Mouse (Mus musculus) limb, embryonic 11.5 days (tissue): Measurements from ENCODE around the gene Shank2. TPM values are rescaled to one million over a fixed set of nuclear protein-coding genes. Genes with fewer than 3 reads are reported as not detected.

Experiments
- ATAC-seq: fragments of 200-750 bp; cut with Nextera tagmentation; 2 replicates; pipeline ENCODE4 v1.8.0; 2017; ENCODE audit warnings: low read depth; ENCODE audit not compliant: insufficient number of reproducible peaks, low FRiP score, low TSS enrichment
- DNase-seq: peaks from one replicate; pipeline ENCODE4 v3.0.0-alpha.2; 2015; ENCODE audit warnings: low spot score
- H3K27ac ChIP-seq: fragments of 300-500 bp; sonication (generic); replicated peaks from 2 replicates; pipeline ENCODE4 v1.5.1; 2014; ENCODE audit warnings: low read depth, mild to moderate bottlenecking, low read length
- H3K27me3 ChIP-seq: fragments of 300-500 bp; sonication (generic); 2 replicates; pipeline ENCODE4 v1.6.1; 2014; ENCODE audit warnings: mild to moderate bottlenecking, low read length, mixed read lengths; ENCODE audit not compliant: control insufficient read depth, insufficient read depth
- H3K36me3 ChIP-seq: fragments of 300-500 bp; sonication (generic); 2 replicates; pipeline ENCODE4 v1.6.1; 2014; ENCODE audit warnings: mild to moderate bottlenecking, low read length, moderate library complexity, mixed read lengths; ENCODE audit not compliant: control insufficient read depth, insufficient read depth
- H3K4me1 ChIP-seq: fragments of 300-500 bp; sonication (generic); 2 replicates; pipeline ENCODE4 v1.6.1; 2014; ENCODE audit warnings: low read length, mixed read lengths; ENCODE audit not compliant: control insufficient read depth, insufficient read depth
- H3K4me2 ChIP-seq: fragments of 300-500 bp; sonication (generic); 2 replicates; pipeline ENCODE4 v1.6.1; 2014; ENCODE audit warnings: low read depth, mild to moderate bottlenecking, moderate library complexity; ENCODE audit not compliant: severe bottlenecking
- H3K4me3 ChIP-seq: fragments of 300-500 bp; sonication (generic); 2 replicates; pipeline ENCODE4 v1.5.1; 2014; ENCODE audit warnings: low read depth, low read length
- H3K9ac ChIP-seq: fragments of 300-500 bp; sonication (generic); 2 replicates; pipeline ENCODE4 v1.6.1; 2014; ENCODE audit warnings: mild to moderate bottlenecking, low read length
- H3K9me3 ChIP-seq: fragments of 300-500 bp; sonication (generic); 2 replicates; pipeline ENCODE4 v1.6.1; 2016; ENCODE audit warnings: low read length; ENCODE audit not compliant: control insufficient read depth
- WGBS: fragments of 180-500 bp; shearing (Covaris S2); extraction: QIAGEN DNeasy Blood & Tissue Kit; methylation state at CpG from one replicate; pipeline ENCODE4 v1.1.7; 2014; 5-methylcytosine and 5-hydroxymethylcytosine counted together
- polyA plus RNA-seq: library from polyadenylated mRNA; unstranded; fragments of >200 nt; fragmentation: Nextera tagmentation; extraction: Ambion mirVana; gene quantifications from 2 replicates; pipeline ENCODE4 v1.2.1, GENCODE M21; 2014

Gene Shank2
- polyA plus RNA-seq, 1 experiment from 2014 or later: 0.68 TPM

DNA sequence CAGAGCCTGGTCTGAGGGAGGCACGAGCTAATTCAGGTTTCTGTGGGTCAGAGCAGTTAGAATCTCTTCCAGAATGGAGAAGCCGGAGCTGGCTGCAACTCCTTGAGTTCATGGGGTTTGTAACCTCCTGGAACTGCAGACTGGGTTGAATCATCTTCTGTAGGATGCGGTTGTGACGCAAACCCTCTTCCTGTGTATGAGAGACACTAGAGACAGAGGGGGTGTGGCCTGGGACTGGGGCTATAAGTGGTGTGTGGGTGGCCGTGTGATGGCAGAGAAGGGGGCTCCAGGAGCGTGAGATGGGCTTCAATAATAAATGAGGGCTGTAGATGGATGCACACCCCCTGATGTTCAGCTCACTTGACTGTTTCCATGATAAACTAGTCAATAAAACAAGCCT is 286.3 kb downstream of the Shank2 start:
- Histone ChIP-seq H3K36me3 (no peaks in the 10 kb centered on the region), H3K9me3 (no peaks in the 10 kb centered on the region), H3K4me1 (peaks cover 5% of the 10 kb centered on the region), H3K27ac (no peak overlapping the region), H3K4me2 (no peak overlapping the region), H3K9ac (no peak overlapping the region), H3K27me3 (no peaks in the 10 kb centered on the region), H3K4me3 (no peak overlapping the region)
- DNase-seq (no peak), ATAC-seq (no peak)
- WGBS: 69% methylated on average over 6 of the region's 6 CpGs

DNA sequence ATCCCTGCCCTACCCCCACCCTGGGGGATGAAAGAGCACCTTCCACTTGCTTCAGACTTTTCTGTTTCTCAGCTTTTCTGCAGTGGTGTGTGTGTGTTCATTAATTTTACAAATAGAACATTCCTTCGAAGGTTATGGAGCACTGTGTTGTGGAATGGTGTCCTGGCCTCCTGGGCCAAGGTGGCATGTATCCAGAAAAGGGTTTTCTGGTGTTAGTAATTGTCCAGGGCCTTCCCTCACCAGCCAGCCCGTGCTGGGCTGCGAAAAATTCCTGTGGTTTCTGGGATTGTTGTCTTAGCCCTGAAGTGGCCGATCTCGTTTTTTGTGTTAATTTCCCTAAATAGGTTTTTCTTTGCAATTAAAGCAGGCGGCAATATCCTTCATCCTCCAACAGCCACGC is 289.8 kb downstream of the Shank2 start:
- no peak for ATAC-seq
- Histone ChIP-seq H3K4me2 (no peak overlapping the region), H3K36me3 (no peaks in the 10 kb centered on the region), H3K27me3 (no peaks in the 10 kb centered on the region), H3K9me3 (no peaks in the 10 kb centered on the region), H3K4me3 (no peak overlapping the region), H3K9ac (no peak overlapping the region), H3K27ac (no peak overlapping the region), H3K4me1 (no peaks in the 10 kb centered on the region)
- 67% methylated on average over 7 of the region's 7 CpGs for WGBS
- DNase-seq: no peak

DNA sequence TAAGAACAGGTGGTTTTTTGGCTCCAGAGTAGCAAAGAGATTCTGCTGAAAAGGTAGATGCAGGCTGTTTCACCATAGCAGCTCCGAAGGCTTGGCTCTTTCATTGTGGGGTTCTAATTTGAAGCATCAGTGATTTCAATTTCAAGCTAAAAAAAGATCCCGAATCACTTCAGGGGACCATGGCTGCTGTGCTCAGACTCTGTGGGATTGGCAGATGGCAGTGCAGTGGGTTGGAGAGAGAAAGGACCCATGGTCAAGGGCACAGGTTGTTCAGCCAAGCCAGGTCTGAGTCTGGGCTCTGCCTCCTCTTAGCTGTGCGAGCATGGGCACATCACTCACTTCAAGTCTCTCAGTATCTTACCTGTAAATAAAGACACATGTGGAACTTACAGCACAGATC is 291.9 kb downstream of the Shank2 start:
- Histone ChIP-seq H3K4me2 (no peak overlapping the region), H3K27me3 (no peaks in the 10 kb centered on the region), H3K9me3 (no peaks in the 10 kb centered on the region), H3K27ac (no peak overlapping the region), H3K9ac (no peak overlapping the region), H3K4me1 (no peaks in the 10 kb centered on the region), H3K4me3 (no peak overlapping the region), H3K36me3 (no peaks in the 10 kb centered on the region)
- WGBS: 81% methylated on average over 3 of the region's 3 CpGs
- no peak for ATAC-seq
- DNase-seq: no peak

DNA sequence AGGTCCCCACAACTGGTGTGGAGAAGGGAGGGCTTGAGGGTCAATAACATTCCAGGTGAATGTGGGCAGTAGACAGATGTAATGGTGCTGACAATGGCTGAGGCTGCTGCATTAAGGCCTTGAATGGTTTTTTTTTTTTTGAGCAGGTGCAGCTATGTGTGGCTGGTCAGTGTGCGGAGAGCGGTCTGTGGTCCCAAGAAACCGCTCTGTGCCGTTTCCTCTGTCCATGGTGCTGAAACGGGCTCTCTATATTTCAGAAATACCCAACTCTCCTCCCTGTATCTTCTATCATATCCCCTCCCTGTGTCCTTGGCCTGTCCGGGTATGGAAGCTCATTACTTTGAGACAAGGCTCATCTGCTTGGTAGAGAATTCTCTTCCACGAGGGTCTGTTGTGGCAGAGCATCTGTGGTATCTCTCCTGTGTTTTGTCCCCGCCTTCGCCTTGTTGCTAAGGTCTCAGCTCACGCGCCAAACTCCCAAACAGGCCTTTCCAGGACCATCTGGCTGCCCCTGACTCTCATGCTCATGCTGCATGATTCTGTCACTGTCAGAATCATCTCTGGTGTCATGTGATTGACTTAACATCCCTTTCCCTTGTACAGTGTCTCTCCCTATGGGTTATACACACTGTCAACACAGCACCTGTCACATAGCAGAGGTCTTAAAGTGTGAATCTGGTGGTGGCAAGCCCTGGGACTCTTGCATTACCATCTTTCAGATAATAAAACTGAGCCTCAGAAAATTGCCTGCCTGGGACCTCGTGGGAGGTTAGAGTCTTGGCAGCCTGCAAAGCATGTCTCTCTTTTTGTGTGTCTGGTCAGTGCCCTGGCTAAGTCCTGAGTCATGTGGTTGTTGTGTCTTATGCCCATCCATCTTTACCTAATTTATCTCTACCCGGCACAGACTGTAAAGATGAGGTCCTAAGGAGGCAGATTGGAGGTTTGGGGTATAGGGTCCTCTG is 292.8 kb downstream of the Shank2 start:
- Histone ChIP-seq H3K4me3 (no peak overlapping the region), H3K9ac (no peak overlapping the region), H3K27ac (no peak overlapping the region), H3K27me3 (no peaks in the 10 kb centered on the region), H3K4me2 (no peak overlapping the region), H3K9me3 (no peaks in the 10 kb centered on the region), H3K36me3 (no peaks in the 10 kb centered on the region), H3K4me1 (no peaks in the 10 kb centered on the region)
- WGBS: 42% methylated on average over 13 of the region's 13 CpGs
- ATAC-seq (no peak), DNase-seq (peak; percentile 85)

DNA sequence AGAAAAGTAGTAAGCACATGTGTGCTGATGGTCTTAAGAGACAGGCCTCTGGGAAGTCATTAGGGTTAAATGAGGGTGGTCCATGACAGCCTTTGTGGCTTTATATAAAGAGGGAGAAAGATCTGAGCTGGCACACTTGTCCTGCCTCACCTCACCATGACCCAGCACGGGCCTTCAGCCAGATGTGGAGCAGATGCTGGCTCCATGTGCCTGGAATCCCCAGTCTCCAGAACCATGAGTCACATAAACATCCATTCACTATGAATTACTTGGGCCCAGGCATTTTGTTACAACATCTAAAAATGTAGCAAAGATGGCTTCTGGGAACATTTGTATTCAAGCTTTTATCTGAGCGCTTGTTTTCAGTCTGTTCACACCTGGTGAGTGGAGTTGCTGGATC is 297.6 kb downstream of the Shank2 start:
- H3K4me3 ChIP-seq: no peak overlapping the region
- H3K4me2 ChIP-seq: no peak overlapping the region
- 71% methylated on average over 2 of the region's 2 CpGs for WGBS
- no peaks in the 10 kb centered on the region for H3K9me3 ChIP-seq
- no peak overlapping the region for H3K27ac ChIP-seq
- no peaks in the 10 kb centered on the region for H3K4me1 ChIP-seq
- no peaks in the 10 kb centered on the region for H3K27me3 ChIP-seq
- ATAC-seq (no peak), DNase-seq (no peak)
- no peak overlapping the region for H3K9ac ChIP-seq
- no peaks in the 10 kb centered on the region for H3K36me3 ChIP-seq

DNA sequence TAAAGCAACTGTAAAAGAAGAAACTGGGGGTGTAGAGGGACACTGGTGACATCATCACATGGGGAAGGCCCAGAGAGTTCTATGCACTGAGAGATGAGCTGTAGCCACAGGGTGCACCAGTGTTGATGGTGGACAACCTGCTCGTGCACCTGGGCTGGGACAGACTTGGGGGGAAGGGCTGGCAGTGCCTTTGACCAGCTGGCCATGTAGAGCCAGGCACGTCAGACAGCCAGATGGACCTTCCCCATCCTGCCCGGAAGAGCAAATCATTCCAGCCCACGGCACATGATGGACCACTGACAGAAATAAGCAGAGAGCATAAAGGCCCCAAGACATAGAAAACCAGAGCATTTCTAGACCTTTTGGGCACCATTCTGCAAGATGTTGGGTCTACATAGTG is 299.9 kb downstream of the Shank2 start:
- ATAC-seq (no peak), DNase-seq (no peak)
- no peaks in the 10 kb centered on the region for H3K9me3 ChIP-seq
- no peaks in the 10 kb centered on the region for H3K4me1 ChIP-seq
- no peak overlapping the region for H3K27ac ChIP-seq
- no peaks in the 10 kb centered on the region for H3K36me3 ChIP-seq
- H3K4me3 ChIP-seq: no peak overlapping the region
- H3K4me2 ChIP-seq: no peak overlapping the region
- no peak overlapping the region for H3K9ac ChIP-seq
- H3K27me3 ChIP-seq: no peaks in the 10 kb centered on the region
- 81% methylated on average over 4 of the region's 4 CpGs for WGBS

DNA sequence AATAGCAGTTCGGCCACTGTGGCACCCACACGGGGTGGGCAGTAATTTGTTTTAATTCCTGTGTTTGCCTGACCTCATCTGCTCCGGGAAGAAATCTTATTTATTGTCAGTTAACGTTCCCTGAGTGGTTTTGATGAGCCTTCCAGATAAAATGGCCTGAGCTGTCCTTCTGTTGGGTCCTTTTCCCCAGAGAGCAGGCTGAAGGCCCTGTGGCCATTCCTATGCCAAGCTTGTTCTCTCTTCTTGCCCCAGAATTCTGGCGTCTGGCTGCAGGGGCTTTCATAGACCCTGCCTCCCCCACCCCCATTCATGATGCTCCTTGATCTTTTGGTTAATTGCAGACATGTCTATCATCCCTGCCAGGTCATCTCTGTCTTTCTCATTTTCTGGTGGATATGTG is 300.8 kb downstream of the Shank2 start:
- 84% methylated on average over 5 of the region's 5 CpGs for WGBS
- H3K27me3 ChIP-seq: no peaks in the 10 kb centered on the region
- no peak overlapping the region for H3K4me2 ChIP-seq
- ATAC-seq (no peak), DNase-seq (no peak)
- H3K4me3 ChIP-seq: no peak overlapping the region
- H3K4me1 ChIP-seq: no peaks in the 10 kb centered on the region
- H3K27ac ChIP-seq: no peak overlapping the region
- H3K9me3 ChIP-seq: no peaks in the 10 kb centered on the region
- H3K36me3 ChIP-seq: no peaks in the 10 kb centered on the region
- no peak overlapping the region for H3K9ac ChIP-seq

DNA sequence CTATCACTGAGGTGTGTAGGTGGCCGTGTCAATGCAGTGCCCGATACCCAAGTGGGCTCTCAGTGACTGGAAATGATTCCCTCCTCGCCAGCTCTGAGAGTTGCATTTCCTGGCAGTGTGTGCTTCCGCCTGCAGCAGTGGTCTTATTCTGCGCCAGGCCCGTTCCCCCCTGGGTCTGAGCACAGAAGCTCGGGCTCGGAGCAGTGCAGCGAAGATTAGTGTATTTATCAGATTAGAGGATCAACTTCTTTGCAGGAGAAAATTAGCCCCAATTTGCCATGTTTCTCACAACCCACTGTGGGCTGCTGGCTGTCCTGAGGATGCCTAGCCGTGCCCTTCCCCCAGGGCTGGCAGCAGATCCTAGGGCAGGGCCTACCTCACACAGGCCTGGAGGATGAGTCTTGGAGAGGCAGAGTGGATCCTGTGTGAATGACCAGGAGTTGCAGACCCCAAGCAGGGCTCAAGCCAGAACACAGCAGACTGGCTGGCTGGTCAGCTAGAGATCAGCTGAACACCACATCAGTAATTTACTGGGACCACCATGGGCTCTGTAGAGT is 306.2 kb downstream of the Shank2 start:
- 85% methylated on average over 10 of the region's 10 CpGs for WGBS
- Histone ChIP-seq H3K27me3 (no peaks in the 10 kb centered on the region), H3K27ac (no peak overlapping the region), H3K36me3 (no peaks in the 10 kb centered on the region), H3K4me2 (no peak overlapping the region), H3K4me3 (no peak overlapping the region), H3K4me1 (no peaks in the 10 kb centered on the region), H3K9me3 (no peaks in the 10 kb centered on the region), H3K9ac (no peak overlapping the region)
- DNase-seq (no peak), ATAC-seq (no peak)
